Mouse (Mus musculus) kidney, postnatal 4 days (tissue): ENCODE data around the gene Rps6kl1.

Experiments
- DNase-seq, 2 experiments: peaks; one replicate each; pipeline ENCODE4 v3.0.0; 2021; ENCODE audit warnings: mixed read lengths in 2 of 2

The Rps6kl1 gene

DNA sequence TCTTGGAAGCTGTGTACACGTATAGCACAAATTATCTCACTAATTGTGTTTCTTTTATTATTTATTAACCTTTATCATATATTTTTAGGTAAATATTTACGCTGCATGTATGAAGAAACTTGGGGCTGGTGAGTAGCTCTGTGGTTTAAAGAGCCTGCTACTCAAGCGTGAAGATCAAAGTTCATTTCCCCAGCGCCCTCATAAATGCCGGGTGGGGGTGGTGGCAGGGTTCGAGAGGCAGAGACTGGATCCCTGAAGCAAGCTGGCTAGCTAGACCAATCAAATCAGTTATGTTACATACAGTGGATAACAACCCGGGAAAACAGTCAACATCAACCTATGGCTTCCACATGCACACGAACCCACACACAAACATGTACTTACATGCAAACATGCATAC is 48.0 kb downstream of the Rps6kl1 start:
- DNase-seq = peak; percentile 34 to 57

DNA sequence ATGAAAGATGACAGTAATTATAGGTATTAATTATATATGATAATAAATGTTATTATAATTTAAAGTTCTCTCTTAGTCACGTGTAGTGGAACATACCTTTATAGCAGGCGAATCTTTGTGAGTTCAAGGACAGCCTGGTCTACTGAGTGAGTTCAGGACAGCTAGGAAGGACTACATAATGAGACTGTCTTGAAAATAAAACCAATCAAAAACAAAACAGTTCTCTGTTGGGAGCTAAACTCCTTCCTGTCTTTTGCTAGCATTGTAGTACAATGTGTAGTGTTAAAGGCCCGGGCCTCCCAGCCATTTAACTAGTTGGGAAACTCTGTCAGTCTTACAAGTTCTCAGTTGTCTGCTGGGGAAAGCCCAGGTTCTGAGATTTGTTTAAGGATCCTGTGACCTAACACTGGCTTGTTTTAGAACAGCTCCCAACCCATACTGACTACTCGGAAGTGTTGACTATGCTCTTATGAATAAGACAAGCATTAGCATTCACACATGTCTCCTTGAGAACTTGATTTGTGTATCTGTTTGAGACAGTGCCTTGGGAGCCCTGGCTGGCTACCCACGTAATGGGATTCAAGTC is 49.5 kb downstream of the Rps6kl1 start:
- DNase-seq = no peak

DNA sequence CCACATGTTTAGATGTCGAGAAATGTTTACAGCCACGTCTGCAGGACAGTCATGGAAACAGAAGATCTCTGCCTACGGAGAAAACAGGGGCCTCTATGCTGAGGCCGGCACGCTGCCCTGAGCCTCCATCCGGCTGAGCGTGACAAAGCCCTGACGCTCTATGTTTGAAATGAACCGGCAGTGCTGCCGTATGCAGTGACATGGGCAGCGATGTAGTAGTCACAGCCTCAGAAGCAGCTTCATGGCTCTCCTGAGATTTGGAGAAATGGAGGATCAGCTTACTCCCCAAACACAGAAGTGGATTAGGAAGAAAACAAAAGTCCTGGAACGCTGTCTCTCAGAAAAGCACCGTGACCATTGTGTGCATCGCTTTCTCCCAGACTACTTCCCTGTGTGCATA is 50.1 kb downstream of the Rps6kl1 start:
- peak; percentile 22 to 42 for DNase-seq

DNA sequence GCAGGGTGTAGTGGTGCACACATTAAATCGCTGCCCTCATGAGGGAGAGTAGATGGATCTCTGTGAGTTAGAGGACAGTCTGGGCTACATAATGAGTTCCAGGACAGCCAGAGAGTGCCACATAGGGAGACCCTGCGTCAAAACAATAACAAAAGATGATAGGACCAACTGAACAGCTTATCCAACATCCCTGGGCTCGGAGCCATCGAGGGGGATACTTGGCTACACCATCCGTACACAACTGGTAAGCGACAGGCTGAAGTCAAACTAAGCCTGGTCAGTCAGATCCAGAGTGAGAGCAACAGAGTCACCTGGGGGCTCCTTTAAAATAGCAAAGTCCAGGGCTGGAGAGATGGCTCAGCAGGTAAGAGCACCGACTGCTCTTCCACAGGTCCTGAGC is 55.2 kb downstream of the Rps6kl1 start:
- DNase-seq = no peak

DNA sequence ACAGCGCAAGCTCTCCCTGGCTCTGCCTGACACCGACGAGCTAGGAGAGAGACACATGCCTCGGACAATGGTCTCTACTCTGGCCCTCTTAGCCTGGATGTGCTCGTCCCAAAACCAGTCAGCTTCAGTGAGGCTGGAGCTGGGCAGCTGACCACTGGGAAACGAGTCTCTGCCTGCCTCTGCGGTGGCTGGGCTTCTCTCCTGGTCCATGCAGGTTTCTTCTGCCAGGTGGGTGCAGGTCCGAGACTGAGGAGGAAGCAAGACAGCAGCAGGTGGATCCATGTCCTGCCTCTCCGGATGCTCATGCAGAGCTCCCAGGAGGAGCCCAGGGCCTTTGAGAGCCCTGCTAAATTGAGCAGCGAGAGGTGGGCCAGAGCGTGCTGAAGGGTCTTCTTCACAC is 55.9 kb downstream of the Rps6kl1 start:
- no peak for DNase-seq

DNA sequence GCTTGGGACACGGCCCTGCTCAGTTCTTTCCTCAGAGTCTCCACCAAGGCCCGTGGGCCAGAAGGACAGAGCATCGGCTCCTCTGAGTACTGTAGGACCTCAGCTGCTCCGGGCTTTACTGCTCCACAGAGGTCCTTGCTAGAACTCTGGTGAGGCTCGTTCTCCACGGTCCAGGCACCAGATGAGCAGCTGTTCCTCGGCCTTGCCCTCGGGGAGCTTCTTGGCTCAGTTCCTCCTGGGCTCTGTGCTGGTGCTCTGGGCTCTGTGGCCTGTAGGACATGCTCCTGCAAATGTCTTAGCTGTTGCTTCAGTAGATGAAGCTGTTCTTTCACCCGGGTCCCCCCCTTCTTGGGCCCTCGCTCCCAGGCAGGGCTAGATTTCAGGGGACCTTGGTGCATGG is 56.4 kb downstream of the Rps6kl1 start:
- peak; percentile 18 to 32 for DNase-seq

DNA sequence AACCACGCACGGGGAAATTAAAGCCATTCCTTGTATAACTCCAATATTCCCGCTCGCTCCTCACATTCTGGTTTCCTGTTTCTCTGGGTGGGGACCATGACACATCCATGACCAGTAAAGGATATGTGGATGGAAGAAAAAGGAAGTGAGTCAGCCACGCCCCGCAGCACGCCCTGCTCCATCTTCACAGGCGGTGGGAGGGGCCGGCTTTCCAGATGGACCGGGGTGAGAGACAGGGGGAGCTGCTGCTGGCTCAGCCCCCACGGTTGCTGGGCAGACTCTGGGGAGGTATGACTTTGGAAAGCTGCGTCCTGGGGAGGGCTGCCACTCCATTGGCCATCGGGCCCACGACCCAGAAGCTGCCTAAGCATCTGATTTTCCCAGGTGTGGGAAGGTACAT is 57.1 kb downstream of the Rps6kl1 start:
- DNase-seq = peak; percentile 77 to 87

DNA sequence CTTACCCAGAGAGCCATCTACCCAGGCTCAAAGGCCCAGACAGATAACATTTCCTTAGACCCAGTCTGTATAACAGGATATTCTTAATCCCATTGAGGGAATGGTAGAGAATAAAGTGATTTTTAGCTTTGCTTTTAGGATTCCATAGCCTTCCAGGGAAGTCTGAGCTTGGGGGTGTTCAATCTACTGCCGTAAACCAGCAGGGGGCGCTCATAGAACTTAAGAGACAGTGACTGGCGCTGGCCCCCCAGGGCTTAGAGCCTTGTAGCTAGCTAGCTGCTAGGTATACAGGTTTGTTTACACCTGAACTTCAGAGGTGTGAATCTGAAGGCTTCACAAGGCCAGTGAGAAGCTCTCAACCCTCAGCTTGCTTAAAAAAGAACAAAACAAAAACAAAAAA is 58.9 kb downstream of the Rps6kl1 start:
- peak; percentile 80 to 84 for DNase-seq

DNA sequence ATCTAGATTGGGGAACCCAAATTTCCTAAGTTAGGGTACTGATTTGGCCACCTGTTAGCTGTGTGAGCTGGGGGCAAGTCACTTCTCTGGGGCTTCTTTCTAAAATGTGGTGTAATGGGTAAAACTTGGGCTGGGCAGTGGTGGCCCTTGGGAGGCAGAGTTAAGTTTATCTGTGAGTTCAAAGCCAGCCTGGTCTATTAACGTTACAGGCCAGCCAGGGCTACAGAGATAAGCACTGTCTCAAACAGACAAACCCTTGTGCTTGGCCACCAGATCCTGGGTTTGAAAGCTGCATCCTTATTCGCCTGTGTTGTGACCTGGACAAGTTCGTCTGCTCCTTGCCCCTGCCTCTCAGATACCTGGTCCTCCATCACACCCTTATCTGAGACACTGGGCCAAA is 59.9 kb downstream of the Rps6kl1 start:
- DNase-seq = no peak

DNA sequence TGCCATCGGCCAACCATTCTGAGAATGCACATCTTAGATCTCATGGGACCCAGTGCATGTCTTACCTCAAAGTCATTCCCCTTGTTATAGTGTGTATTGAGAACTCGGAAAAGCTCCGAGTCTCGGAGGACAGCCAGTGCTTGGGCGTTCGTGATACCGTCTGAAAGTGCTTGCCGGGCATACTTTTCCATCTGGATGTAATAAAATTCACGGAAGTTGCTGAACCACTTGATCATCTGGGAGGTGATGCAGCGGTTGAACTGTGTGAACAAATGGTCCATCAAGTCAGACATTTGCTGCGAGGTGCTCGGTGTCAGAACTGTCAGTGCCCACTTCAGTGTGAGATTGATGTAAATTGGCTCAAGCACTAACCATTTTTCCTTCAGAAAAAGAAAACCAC is 63.2 kb downstream of the Rps6kl1 start:
- no peak for DNase-seq
